Mouse (Mus musculus) myocyte (in vitro differentiated cells): Measurements from ENCODE around the gene Smc1a.

ENCODE experiments used
- CEBPB ChIP-seq: IDR thresholded peaks from 2 replicates; pipeline ENCODE4 v1.6.1; 2011; ENCODE audit warnings: mild to moderate bottlenecking, moderate library complexity; ENCODE audit not compliant: poor library complexity, insufficient read depth, severe bottlenecking
- E2F4 ChIP-seq: IDR thresholded peaks from one replicate; pipeline ENCODE4 v1.6.1; 2011; ENCODE audit warnings: mild to moderate bottlenecking, control low read depth, moderate library complexity; ENCODE audit not compliant: insufficient read depth
- MAX ChIP-seq: IDR thresholded peaks from one replicate; pipeline ENCODE4 v1.6.1; 2011; ENCODE audit warnings: low read depth, mild to moderate bottlenecking, control low read depth
- POLR2A ChIP-seq: IDR thresholded peaks from one replicate; pipeline ENCODE4 v1.6.1; 2011; ENCODE audit warnings: low read depth, mild to moderate bottlenecking, control low read depth, moderate library complexity; ENCODE audit not compliant: insufficient read length
- SRF ChIP-seq: IDR thresholded peaks from one replicate; pipeline ENCODE4 v1.6.1; 2011; ENCODE audit warnings: low read depth; ENCODE audit not compliant: control insufficient read depth, insufficient read length

- TF ChIP-seq POLR2A (no peak), SRF (no peak), CEBPB (no peak), E2F4 (no peak), MAX (no peak)
Measured at GRCm38 (mm10) chrX:152007863-152008262, 8.4 kb upstream of the Smc1a start.
